Mouse (Mus musculus) bone marrow, adult 2 months (tissue): ENCODE results near the gene Ppp3r1.

Experiments used
- CTCF ChIP-seq: fragments of 200-500 bp; IDR thresholded peaks from 2 replicates; pipeline ENCODE4 v1.5.1; 2011; ENCODE audit warnings: low read length, control low read depth; ENCODE audit not compliant: control insufficient read depth, insufficient read depth
- POLR2A ChIP-seq: fragments of 200-500 bp; IDR thresholded peaks from 2 replicates; pipeline ENCODE4 v1.6.1; 2011; ENCODE audit warnings: low read depth, mild to moderate bottlenecking, control low read depth, low read length, borderline replicate concordance; ENCODE audit not compliant: control insufficient read depth

GRCm38 (mm10) chr11:17212903-17213509 lies 53.9 kb downstream of the Ppp3r1 start:
- TF ChIP-seq CTCF (no peak), POLR2A (no peak)
